Mouse (Mus musculus) cerebellum, adult 2 months (tissue): Measurements from ENCODE around the gene Neo1. TPM values are rescaled to one million over a fixed set of nuclear protein-coding genes. Genes with fewer than 3 reads are reported as not detected.

ENCODE experiments used
- DNase-seq, 2 experiments: peaks; one replicate each; pipeline ENCODE4 v3.0.0; 2021
- H3K27ac ChIP-seq: fragments of 200-500 bp; 2 replicates; pipeline ENCODE4 v1.5.1; 2012; ENCODE audit warnings: low read length, control low read depth, inconsistent platforms; ENCODE audit not compliant: insufficient read depth
- H3K27me3 ChIP-seq: fragments of 200-500 bp; 2 replicates; pipeline ENCODE4 v1.6.1; 2012; ENCODE audit warnings: inconsistent platforms, mild to moderate bottlenecking, low read length, moderate library complexity; ENCODE audit not compliant: control insufficient read depth, insufficient read depth
- H3K4me1 ChIP-seq: fragments of 200-500 bp; 2 replicates; pipeline ENCODE4 v1.6.1; 2011; ENCODE audit warnings: low read length; ENCODE audit not compliant: control insufficient read depth, insufficient read depth
- H3K4me3 ChIP-seq: fragments of 200-500 bp; replicated peaks from 2 replicates; pipeline ENCODE3; 2011; ENCODE audit warnings: mild to moderate bottlenecking, low read depth, low read length, control low read depth; ENCODE audit not compliant: insufficient read depth
- CTCF ChIP-seq: fragments of 200-500 bp; IDR thresholded peaks from 2 replicates; pipeline ENCODE4 v1.5.1; 2011; ENCODE audit warnings: low read depth, mild to moderate bottlenecking, control low read depth, low read length, moderate library complexity, borderline replicate concordance; ENCODE audit not compliant: insufficient read depth
- POLR2A ChIP-seq: fragments of 200-500 bp; IDR thresholded peaks from 2 replicates; pipeline ENCODE4 v1.6.1; 2011; ENCODE audit warnings: low read length, control low read depth, borderline replicate concordance; ENCODE audit not compliant: insufficient read depth
- WGBS: fragments of 180-500 bp; shearing (Covaris S2); methylation state at CpG from one replicate; pipeline ENCODE4 v1.1.7; 2018; 5-methylcytosine and 5-hydroxymethylcytosine counted together
- polyA plus RNA-seq: library from polyadenylated mRNA; depleted of rRNA; stranded (reverse); fragments of >200 nt; gene quantifications from 2 replicates; pipeline ENCODE4 v1.2.3, GENCODE M21; 2012; rRNA removed

Gene Neo1
- polyA plus RNA-seq, 1 experiment: 37.6 TPM

DNA sequence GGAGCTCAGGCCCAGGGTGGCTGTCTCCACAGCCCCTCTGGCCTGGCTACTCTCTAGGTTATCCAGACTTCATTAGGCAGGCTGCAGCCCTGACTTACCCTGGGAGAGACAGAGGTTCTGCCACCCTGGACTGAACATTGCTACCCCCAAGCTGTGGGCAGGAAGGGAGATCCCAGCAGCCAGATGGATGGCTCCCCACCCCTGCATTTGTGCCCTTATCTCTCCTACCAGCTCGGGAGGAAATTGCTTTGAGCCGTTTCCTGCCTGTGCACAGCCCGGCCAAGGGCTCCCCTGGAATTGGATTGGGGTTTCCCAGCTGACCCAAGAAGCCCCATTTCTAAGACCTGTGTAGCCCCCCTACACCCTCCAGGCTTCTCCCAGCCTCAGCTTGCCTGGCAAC is 189.2 kb downstream of the Neo1 start:
- Histone ChIP-seq H3K4me1 (peaks cover 2% of the 10 kb centered on the region; the same call in 1 of the 2 replicates), H3K27ac (no peak overlapping the region), H3K27me3 (no peaks in the 10 kb centered on the region), H3K4me3 (no peak overlapping the region)
- DNase-seq: no peak
- TF ChIP-seq POLR2A: no peak
- TF ChIP-seq CTCF: no peak
- 46% methylated on average over 3 of the region's 3 CpGs for WGBS

DNA sequence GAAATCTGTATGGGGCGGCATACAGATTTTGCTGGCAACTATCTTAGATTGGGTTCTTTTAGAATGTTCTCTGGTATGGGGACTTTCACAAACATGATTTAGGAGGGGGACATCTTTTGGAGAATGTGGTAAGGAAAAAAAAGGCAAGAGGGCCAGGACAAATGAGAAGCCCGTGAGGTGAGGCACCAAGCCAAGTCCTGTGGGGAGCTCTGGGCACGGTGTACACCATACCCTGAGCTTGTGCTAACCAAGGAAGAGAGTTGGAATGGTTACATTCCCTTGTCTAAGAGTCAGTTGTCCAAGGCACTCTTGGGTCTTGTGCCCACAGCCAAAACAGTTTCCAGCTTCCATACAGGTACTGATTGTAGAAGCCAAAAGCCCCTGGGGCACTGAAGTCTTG is 191.6 kb downstream of the Neo1 start:
- DNase-seq: no peak
- no peak overlapping the region for H3K4me3 ChIP-seq
- WGBS: 38% methylated on average over 3 of the region's 3 CpGs
- H3K4me1 ChIP-seq: peaks cover 14% of the 10 kb centered on the region
- no peaks in the 10 kb centered on the region for H3K27me3 ChIP-seq
- TF ChIP-seq POLR2A: no peak
- TF ChIP-seq CTCF: no peak
- H3K27ac ChIP-seq: no peak overlapping the region

DNA sequence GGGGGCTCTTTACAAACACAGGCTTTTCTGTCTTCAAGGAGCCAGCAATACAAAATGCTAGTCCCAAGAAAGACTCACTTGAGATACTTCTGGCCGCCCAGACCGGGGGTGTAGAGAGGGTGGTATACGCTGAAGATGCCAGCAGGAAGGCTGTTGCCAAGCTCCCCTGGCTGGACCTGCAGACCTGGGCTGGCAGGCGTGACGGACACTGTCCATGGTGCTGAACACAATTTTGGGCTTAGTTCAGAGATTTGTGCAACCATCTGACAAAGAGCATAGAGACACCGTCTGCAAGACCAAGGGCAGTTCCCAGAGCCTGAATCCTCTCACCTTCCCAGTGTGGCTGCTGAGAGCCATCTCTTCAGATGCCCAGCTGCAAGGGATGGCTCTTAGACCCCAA is 194.6 kb downstream of the Neo1 start:
- no peak overlapping the region for H3K4me3 ChIP-seq
- TF ChIP-seq POLR2A: no peak
- no peak for TF ChIP-seq CTCF
- H3K4me1 ChIP-seq: peaks cover 24% of the 10 kb centered on the region
- no peak overlapping the region for H3K27ac ChIP-seq
- no peaks in the 10 kb centered on the region for H3K27me3 ChIP-seq
- DNase-seq: peak; percentile 29 to 49
- 13% methylated on average over 6 of the region's 6 CpGs for WGBS

DNA sequence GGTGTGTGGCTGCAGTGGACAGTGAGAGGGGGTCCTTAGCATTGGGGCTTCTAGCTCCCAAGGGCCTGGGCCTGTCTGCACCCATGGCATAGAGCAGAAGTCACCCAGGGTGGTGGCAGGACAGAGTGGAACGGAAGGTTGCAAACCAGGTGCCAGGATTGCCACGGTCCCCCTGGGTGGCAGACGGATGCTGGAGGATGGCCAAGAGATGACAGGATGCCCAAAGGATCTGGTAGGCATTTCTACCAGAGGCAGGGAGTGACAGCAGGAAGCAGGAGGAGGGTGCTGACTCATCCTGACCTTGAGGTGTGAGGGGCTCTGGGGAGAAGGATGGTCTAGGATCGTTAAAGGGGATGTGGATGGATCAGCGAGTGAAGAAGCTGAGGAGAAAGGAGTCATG is 197.7 kb downstream of the Neo1 start:
- H3K4me1 ChIP-seq: peaks cover 21% of the 10 kb centered on the region
- 38% methylated on average over 5 of the region's 5 CpGs for WGBS
- no peak overlapping the region for H3K27ac ChIP-seq
- peak in 1 of 2 experiments; percentile 35 for DNase-seq
- TF ChIP-seq POLR2A (no peak), CTCF (no peak)
- no peaks in the 10 kb centered on the region for H3K27me3 ChIP-seq
- no peak overlapping the region for H3K4me3 ChIP-seq

GRCm38 (mm10) chr9:58837174-58837573 is 199.1 kb downstream of the Neo1 start:
- Histone ChIP-seq H3K4me1 (peaks cover 21% of the 10 kb centered on the region), H3K27me3 (no peaks in the 10 kb centered on the region), H3K4me3 (no peak overlapping the region), H3K27ac (no peak overlapping the region)
- 76% methylated on average over 5 of the region's 5 CpGs for WGBS
- TF ChIP-seq CTCF (no peak), POLR2A (no peak)
- no peak for DNase-seq

- 71% methylated on average over 3 of the region's 3 CpGs for WGBS
Observed at GRCm38 (mm10) chr9:58832939-58833338, 203.3 kb downstream of the Neo1 start.

GRCm38 (mm10) chr9:58829627-58830026 is 206.6 kb downstream of the Neo1 start:
- Histone ChIP-seq H3K27ac (no peak overlapping the region), H3K27me3 (no peaks in the 10 kb centered on the region), H3K4me3 (no peak overlapping the region), H3K4me1 (no peaks in the 10 kb centered on the region; the same call in 1 of the 2 replicates)
- no peak for TF ChIP-seq POLR2A
- no peak for TF ChIP-seq CTCF
- DNase-seq: no peak
- WGBS: 74% methylated on average over 4 of the region's 4 CpGs

More at GRCm38 (mm10) chr9:58832939-58833338, 203.3 kb downstream of the Neo1 start:
- no peak overlapping the region for H3K27ac ChIP-seq
- H3K4me3 ChIP-seq: no peak overlapping the region
- H3K27me3 ChIP-seq: no peaks in the 10 kb centered on the region
- TF ChIP-seq POLR2A (no peak), CTCF (no peak)
- no peaks in the 10 kb centered on the region; the same call in 1 of the 2 replicates for H3K4me1 ChIP-seq
- no peak for DNase-seq

Other genes starting within 250 kb of the Neo1 start
- gene Hcn4, start 213.0 kb downstream of the Neo1 start, polyA plus RNA-seq: 4.1 and 4.9 TPM in 2 replicates